Mouse (Mus musculus): Measurements from ENCODE around the gene Cenpl.

The Cenpl gene

GRCm38 (mm10) chr1:161041261-161042020, 29.1 kb upstream of the Cenpl start:
- DNase-seq (ENCODE audit: low spot score in 2 of 2): no peak

DNA sequence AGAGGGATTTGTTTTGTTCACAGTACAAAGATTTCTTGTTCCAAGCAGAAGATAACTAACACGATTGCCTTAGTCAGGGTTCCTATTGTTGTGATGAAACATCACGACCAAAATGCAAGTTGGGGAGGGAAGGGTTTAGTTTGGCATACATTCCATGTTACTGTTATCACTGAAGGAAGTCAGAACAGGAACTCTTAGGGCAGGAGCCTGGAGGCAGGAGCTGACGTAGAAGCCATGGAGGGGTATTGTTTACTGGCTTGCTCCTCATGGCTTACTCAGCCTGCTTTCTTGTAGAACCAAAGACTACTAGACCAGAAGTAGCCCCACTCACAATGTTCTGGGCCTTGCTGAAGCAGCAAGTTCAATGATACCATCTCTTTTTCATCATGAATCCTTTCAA, 23.5 kb upstream of the Cenpl start:
- no peak for DNase-seq (ENCODE audit: low spot score in 2 of 2)

DNA sequence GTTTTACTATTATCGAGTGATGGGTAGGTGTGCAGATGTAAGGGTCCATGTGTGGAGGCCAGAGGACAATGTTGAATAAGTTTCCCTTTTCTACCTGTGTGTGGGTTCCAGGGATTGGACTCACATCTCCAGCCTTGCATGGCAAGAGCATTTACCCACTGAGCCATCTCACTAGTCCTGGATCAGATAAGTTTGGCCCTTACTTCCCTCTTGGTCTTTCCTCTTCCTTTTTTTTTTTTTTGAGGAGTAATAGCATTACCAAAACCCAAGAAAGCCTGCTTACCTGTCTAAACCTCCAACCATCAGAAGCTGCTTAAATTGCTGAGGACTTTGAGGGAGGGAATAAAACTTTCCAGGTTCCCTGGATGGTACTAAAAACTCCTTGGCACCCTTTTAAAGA, 13.3 kb upstream of the Cenpl start:
- DNase-seq (ENCODE audit: low spot score in 2 of 2): no peak

GRCm38 (mm10) chr1:161063351-161063750, 7.2 kb upstream of the Cenpl start:
- no peak for DNase-seq (ENCODE audit: low spot score in 2 of 2)

GRCm38 (mm10) chr1:161071272-161071620, 733 bp downstream of the Cenpl start:
- no peak for DNase-seq (ENCODE audit: low spot score in 2 of 2)

DNA sequence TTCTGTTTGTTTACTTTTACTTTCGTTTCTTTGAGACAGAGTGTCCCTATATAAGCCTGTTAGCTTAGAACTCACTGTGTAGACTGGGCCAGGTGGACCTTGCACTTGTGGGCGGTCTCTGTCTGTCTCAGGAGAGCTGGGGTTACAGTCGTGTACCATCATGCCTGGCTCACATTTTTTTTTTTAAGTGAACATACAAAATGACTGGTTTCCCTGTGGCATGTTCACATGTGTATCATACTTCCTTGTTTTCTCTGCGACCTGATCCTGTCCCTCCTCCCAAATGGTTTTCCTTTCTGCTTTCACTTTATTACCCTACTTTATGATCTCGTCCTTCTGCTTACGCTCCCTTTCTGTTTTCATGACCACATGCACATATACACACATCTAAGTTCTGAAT, 5.7 kb downstream of the Cenpl start:
- no peak for DNase-seq (ENCODE audit: low spot score in 2 of 2)

- no peak for DNase-seq (ENCODE audit: low spot score in 2 of 2)
Measured at GRCm38 (mm10) chr1:161077243-161077642, 6.7 kb downstream of the Cenpl start.

DNA sequence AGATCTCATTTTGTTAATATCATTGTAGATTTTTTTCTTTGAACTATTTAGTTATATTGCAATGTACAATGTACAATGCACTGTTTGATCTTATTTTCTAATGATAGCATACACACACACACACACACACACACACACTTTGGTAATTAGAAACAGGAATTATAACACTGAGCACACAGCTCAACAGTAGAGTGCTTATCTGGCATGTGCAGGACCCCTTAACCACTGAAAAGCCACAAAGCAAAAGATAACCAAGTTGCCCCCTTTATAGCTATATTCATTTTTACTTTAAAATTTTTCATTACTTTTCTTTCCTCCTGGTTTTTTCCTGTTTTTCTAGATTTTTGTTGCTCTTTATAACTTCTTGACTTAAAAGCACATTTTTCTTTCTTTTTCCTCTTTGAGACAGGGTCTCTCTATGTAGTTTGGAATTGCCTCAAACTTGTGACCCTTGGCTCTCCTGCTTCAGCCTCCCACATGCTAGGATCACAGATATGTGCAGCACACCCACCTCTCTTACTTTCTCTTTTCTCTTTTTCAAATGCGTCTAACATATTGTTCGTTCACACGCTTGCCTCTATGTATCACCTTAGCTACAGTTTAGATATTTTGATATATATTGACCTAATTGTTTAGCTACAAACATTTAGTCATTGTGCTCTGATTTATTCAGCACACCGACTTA, 29.4 kb downstream of the Cenpl start:
- no peak for DNase-seq (ENCODE audit: low spot score in 2 of 2)

DNA sequence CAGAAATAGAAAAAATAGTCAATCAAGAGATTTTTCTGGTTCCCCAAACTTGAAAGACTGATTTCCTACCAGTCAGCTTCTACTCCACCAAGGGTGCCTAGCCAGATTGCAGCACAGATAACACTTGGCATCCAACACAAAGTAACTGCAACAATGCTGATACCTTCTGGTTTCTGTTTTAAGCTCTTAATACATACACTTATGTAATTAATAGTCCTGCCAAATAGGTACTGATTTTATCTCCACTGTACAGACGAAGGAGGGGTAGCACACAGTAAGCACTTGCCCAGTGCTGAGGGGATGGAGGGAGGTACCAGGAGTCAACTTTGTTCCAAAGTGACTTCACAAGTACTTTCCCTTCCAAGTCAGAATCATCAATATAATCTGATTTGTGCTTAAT, 33.3 kb downstream of the Cenpl start:
- DNase-seq (ENCODE audit: low spot score in 2 of 2): no peak

GRCm38 (mm10) chr1:161109216-161109615, 38.7 kb downstream of the Cenpl start:
- DNase-seq (ENCODE audit: low spot score in 2 of 2): no peak

GRCm38 (mm10) chr1:161114591-161114990, 44.1 kb downstream of the Cenpl start:
- DNase-seq (ENCODE audit: low spot score in 2 of 2): no peak

DNA sequence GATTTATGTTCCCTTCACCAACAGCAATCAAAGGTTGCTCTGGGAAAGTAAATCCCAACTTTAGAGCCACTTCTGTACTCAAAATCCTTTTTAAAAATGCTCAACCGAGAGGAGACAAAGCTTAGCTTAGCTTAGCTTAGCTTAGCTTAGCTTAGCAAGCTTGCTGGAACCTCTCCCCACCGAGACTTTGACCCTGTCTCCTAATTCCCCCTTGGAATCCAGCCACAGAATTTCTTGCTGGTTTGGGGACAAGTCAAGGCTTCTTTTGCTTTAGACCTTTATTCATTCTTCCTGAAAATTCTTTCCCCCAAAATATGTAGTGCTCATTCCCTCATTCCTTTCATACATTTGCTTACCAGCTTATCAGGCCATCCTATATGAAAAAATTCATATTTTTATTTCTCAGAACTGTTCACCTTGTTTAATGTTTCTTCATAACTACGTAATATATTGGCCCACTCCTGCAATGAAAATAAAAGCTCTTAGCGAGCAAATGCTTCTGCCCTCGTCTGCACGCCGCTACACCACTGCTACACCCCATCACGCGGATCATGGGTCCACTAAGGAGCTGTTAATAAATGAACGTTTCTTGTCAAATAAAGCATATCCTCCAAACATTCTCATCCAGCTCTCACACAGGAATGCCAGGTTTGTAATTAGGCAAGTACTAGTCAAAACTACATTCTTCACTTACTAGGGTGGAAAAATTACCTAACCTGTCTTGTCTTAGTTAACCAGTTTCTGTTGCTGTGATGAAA, 52.3 kb downstream of the Cenpl start:
- no peak for DNase-seq (ENCODE audit: low spot score in 2 of 2)

- no peak for DNase-seq (ENCODE audit: low spot score in 2 of 2)
Measured at GRCm38 (mm10) chr1:161126461-161126860, 55.9 kb downstream of the Cenpl start.

DNA sequence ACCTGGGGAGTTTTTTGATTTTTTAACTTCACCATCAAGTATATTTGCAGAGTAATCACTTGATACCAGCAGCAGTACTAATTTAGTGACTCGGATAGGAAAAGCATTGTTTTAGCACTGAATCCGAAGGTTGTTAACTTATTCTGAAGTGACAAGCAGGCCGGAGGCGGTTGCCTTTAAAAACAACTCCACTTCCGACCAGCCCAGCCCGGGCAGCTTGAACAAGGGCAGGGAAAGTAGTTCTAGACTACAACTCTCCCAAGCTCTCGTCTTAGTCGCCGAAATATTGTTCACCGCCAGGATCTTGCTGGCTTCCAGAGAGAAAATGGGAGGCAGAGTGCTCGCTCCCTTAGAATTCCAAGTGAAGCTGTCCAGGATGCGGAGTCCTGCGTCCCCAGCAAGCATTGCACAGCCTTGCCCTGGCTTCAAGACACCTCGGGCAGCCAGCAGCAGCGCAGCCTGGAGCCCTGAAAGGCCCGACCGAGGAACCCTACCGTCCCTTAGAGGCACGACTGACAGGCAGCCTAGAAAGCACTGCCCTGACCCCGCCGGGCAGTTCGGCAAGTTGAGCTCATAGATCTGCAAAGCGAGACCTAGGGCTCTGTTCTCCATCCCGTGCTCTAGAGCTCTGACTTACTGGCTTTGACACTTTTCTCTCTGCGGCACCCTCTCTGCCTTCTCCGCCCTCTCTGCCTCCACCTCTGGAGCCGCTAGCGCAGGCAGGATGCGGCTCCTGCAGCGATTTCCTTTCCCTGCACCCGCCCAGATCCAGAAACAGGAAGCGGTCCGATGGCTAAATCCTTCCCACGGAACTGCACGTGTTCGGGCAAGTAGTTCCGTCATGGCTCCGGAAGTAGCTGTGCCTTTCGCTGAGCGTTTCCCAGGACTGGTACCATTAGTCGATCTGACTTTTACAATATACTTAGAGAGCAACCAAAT, 60.5 kb downstream of the Cenpl start, which contains the start of gene Klhl20:
TSS of gene Klhl20 (minus strand) at position 786 of the 939 bp plus-strand sequence.
- DNase-seq (ENCODE audit: low spot score in 2 of 2): peak; percentile 93 to 95

All from urinary bladder, postnatal 36 days (tissue).